8 mouse cellular contexts compared by ENCODE assay signal in genomic region chr11:50850989-50851601, GRCm38 (mm10). TPM values are rescaled to one million over a fixed set of nuclear protein-coding genes. Genes with fewer than 3 reads are reported as not detected.
DNase-seq lines count a peak whose midpoint lies in the region; ATAC-seq and TF ChIP-seq lines count a peak whose summit lies in the region.

No protein-coding gene starts in this region.

- peak overlapping the region; percentile 93 for H3K4me2 ChIP-seq in hindbrain, embryonic 12.5 days (replicated peaks)
- H3K4me2 ChIP-seq in liver, embryonic 16.5 days (ENCODE audit: low read depth, low read length): peak overlapping the region; percentile 26
- H3K4me2 ChIP-seq in stomach, embryonic 16.5 days (ENCODE audit: low read depth, low read length): peak overlapping the region; percentile 71

- H3K27me3 ChIP-seq in cerebellum, adult 2 months (ENCODE audit: control insufficient read depth, insufficient read depth, low read length): peaks cover 4% of the 10 kb centered on the region; the same call in 1 of the 2 replicates
- H3K27me3 ChIP-seq in testis, adult 2 months (ENCODE audit: control insufficient read depth, insufficient read depth, low read length): no peaks in the 10 kb centered on the region; the same call in 1 of the 2 replicates
- peaks cover 65% of the 10 kb centered on the region for H3K27me3 ChIP-seq in hindbrain, embryonic 12.5 days
- H3K27me3 ChIP-seq in liver, embryonic 16.5 days (ENCODE audit: control insufficient read depth, insufficient read depth, low read depth, low read length): peaks cover 44% of the 10 kb centered on the region
- H3K27me3 ChIP-seq in stomach, embryonic 16.5 days (ENCODE audit: control insufficient read depth, insufficient read depth, low read length): peaks cover 53% of the 10 kb centered on the region

- no peak for TF ChIP-seq CTCF in cerebellum, adult 2 months (IDR thresholded peaks at IDR 0.05; ENCODE audit: borderline replicate concordance, insufficient read depth, low read depth, low read length)
- no peak for TF ChIP-seq CTCF in testis, adult 2 months (IDR thresholded peaks at IDR 0.05; ENCODE audit: control insufficient read depth, insufficient read depth, insufficient replicate concordance, low read depth, low read length)

- no peak for TF ChIP-seq POLR2A in cerebellum, adult 2 months (IDR thresholded peaks at IDR 0.05; ENCODE audit: borderline replicate concordance, insufficient read depth, low read length)
- no peak for TF ChIP-seq POLR2A in testis, adult 2 months (IDR thresholded peaks at IDR 0.05; ENCODE audit: control insufficient read depth, low read depth, low read length)

- peak; percentile 15 to 18 for DNase-seq in cerebellum, adult 2 months
- no peak for DNase-seq in cerebellum, adult 9-11 months
- no peak for DNase-seq in testis, postnatal 10 days (ENCODE audit: low spot score)
- no peak for DNase-seq in spleen, postnatal 4 days (ENCODE audit: low spot score in 2 of 2)

- no peak for ATAC-seq in hindbrain, embryonic 12.5 days (ENCODE audit: low FRiP score)
- no peak for ATAC-seq in liver, embryonic 16.5 days (ENCODE audit: low read depth)
- 0 out of 2 replicates have a peak, but pooled peaks have one; percentile 50 for ATAC-seq in stomach, embryonic 16.5 days (ENCODE audit: insufficient read depth, low FRiP score)

- no peak overlapping the region for H3K27ac ChIP-seq in cerebellum, adult 2 months (ENCODE audit: insufficient read depth, low read length)
- H3K27ac ChIP-seq in testis, adult 2 months (ENCODE audit: control insufficient read depth, insufficient read depth, low read depth, low read length): no peak overlapping the region
- H3K27ac ChIP-seq in hindbrain, embryonic 12.5 days: no peak overlapping the region
- H3K27ac ChIP-seq in liver, embryonic 16.5 days (ENCODE audit: low read length): no peak overlapping the region
- no peak overlapping the region for H3K27ac ChIP-seq in stomach, embryonic 16.5 days (ENCODE audit: low read length)

- no peaks in the 10 kb centered on the region for H3K4me1 ChIP-seq in cerebellum, adult 2 months (ENCODE audit: control insufficient read depth, insufficient read depth, low read length)
- peaks cover 11% of the 10 kb centered on the region for H3K4me1 ChIP-seq in testis, adult 2 months (ENCODE audit: control insufficient read depth, insufficient read depth, low read length)
- peaks cover 16% of the 10 kb centered on the region for H3K4me1 ChIP-seq in hindbrain, embryonic 12.5 days
- no peaks in the 10 kb centered on the region for H3K4me1 ChIP-seq in liver, embryonic 16.5 days (ENCODE audit: control insufficient read depth, low read depth, low read length)
- 0 out of 2 replicates have a peak, but pooled peaks cover 4% of the 10 kb centered on the region for H3K4me1 ChIP-seq in stomach, embryonic 16.5 days (ENCODE audit: control insufficient read depth, insufficient read depth, low read length)

- under 1% methylated on average over 72 of the region's 72 CpGs for WGBS in cerebellum, adult 2 months
- under 1% methylated on average over 72 of the region's 72 CpGs for WGBS in hindbrain, embryonic 12.5 days
- under 1% methylated on average over 68 of the region's 72 CpGs for WGBS in liver, embryonic 16.5 days (ENCODE audit: insufficient replicate concordance)
- WGBS in stomach, embryonic 16.5 days: under 1% methylated on average over 72 of the region's 72 CpGs

- peaks cover 7% of the 10 kb centered on the region; the same call in 1 of the 2 replicates for H3K9me3 ChIP-seq in hindbrain, embryonic 12.5 days (replicated peaks)
- H3K9me3 ChIP-seq in liver, embryonic 16.5 days (replicated peaks; ENCODE audit: control insufficient read depth, low read length): no peaks in the 10 kb centered on the region
- no peaks in the 10 kb centered on the region for H3K9me3 ChIP-seq in stomach, embryonic 16.5 days (replicated peaks; ENCODE audit: control insufficient read depth, low read length)

- peak overlapping the region; percentile 51 for H3K9ac ChIP-seq in hindbrain, embryonic 12.5 days
- no peak overlapping the region for H3K9ac ChIP-seq in liver, embryonic 16.5 days (ENCODE audit: low read depth, low read length)
- H3K9ac ChIP-seq in stomach, embryonic 16.5 days (ENCODE audit: low read length): peak overlapping the region; percentile 27; the same call in 1 of the 2 replicates

- peak overlapping the region; percentile 11 for H3K4me3 ChIP-seq in cerebellum, adult 2 months (replicated peaks; ENCODE audit: insufficient read depth, low read depth, low read length)
- peak overlapping the region; percentile 51 for H3K4me3 ChIP-seq in testis, adult 2 months (ENCODE audit: control insufficient read depth, low read depth, low read length)
- H3K4me3 ChIP-seq in hindbrain, embryonic 12.5 days: peak overlapping the region; percentile 47
- peak overlapping the region; percentile 18; the same call in 1 of the 2 replicates for H3K4me3 ChIP-seq in liver, embryonic 16.5 days (ENCODE audit: low read depth, low read length)
- H3K4me3 ChIP-seq in stomach, embryonic 16.5 days (replicated peaks; ENCODE audit: low read length): peak overlapping the region; percentile 45

- H3K36me3 ChIP-seq in testis, adult 2 months (ENCODE audit: control insufficient read depth, insufficient read depth, low read length): no peaks in the 10 kb centered on the region
- H3K36me3 ChIP-seq in hindbrain, embryonic 12.5 days: no peaks in the 10 kb centered on the region
- H3K36me3 ChIP-seq in liver, embryonic 16.5 days (ENCODE audit: control insufficient read depth, insufficient read depth): no peaks in the 10 kb centered on the region
- H3K36me3 ChIP-seq in stomach, embryonic 16.5 days (ENCODE audit: control insufficient read depth, insufficient read depth, low read length): no peaks in the 10 kb centered on the region

RNA-seq across cellular contexts. Expression of gene Grm6, which starts 0.6 kb away (rescaled TPM):
- polyA plus RNA-seq in cerebellum, adult 2 months (2012; rRNA removed): not detected in 2 replicates
- 0.79 and 0.91 TPM in 2 replicates for polyA plus RNA-seq in testis, adult 2 months (2012; rRNA removed)
- polyA plus RNA-seq in hindbrain, embryonic 12.5 days (2016; fragmentation: Nextera tagmentation; extraction: Ambion mirVana): not detected in 2 replicates
- 0.02 TPM in 1 of 2 replicates, not detected in the other for polyA plus RNA-seq in liver, embryonic 16.5 days (2015; fragmentation: Nextera tagmentation; extraction: Ambion mirVana)
- polyA plus RNA-seq in stomach, embryonic 16.5 days (2015; fragmentation: Nextera tagmentation; extraction: Ambion mirVana): 0.14 and 0.19 TPM in 2 replicates

RNA-seq across cellular contexts. Expression of gene Zfp879, which starts 9.7 kb away (rescaled TPM):
- polyA plus RNA-seq in cerebellum, adult 2 months (2012; rRNA removed): 1.5 and 1.7 TPM in 2 replicates
- polyA plus RNA-seq in testis, adult 2 months (2012; rRNA removed): 0.58 and 0.60 TPM in 2 replicates
- polyA plus RNA-seq in hindbrain, embryonic 12.5 days (2016; fragmentation: Nextera tagmentation; extraction: Ambion mirVana): 0.75 and 0.79 TPM in 2 replicates
- 0.08 TPM in 2 replicates for polyA plus RNA-seq in liver, embryonic 16.5 days (2015; fragmentation: Nextera tagmentation; extraction: Ambion mirVana)
- polyA plus RNA-seq in stomach, embryonic 16.5 days (2015; fragmentation: Nextera tagmentation; extraction: Ambion mirVana): 0.57 and 0.62 TPM in 2 replicates

RNA-seq across cellular contexts. Expression of gene Zfp354c, which starts 23.6 kb away (rescaled TPM):
- 18.1 and 18.5 TPM in 2 replicates for polyA plus RNA-seq in cerebellum, adult 2 months (2012; rRNA removed)
- polyA plus RNA-seq in testis, adult 2 months (2012; rRNA removed): 1.5 and 2.1 TPM in 2 replicates
- 51.8 and 59.3 TPM in 2 replicates for polyA plus RNA-seq in hindbrain, embryonic 12.5 days (2016; fragmentation: Nextera tagmentation; extraction: Ambion mirVana)
- polyA plus RNA-seq in liver, embryonic 16.5 days (2015; fragmentation: Nextera tagmentation; extraction: Ambion mirVana): 0.76 and 0.84 TPM in 2 replicates
- polyA plus RNA-seq in stomach, embryonic 16.5 days (2015; fragmentation: Nextera tagmentation; extraction: Ambion mirVana): 24.9 and 25.9 TPM in 2 replicates

RNA-seq across cellular contexts. Expression of gene Zfp454, which starts 36.4 kb away (rescaled TPM):
- polyA plus RNA-seq in cerebellum, adult 2 months (2012; rRNA removed): 7.1 TPM in 2 replicates
- 0.13 and 0.36 TPM in 2 replicates for polyA plus RNA-seq in testis, adult 2 months (2012; rRNA removed)
- polyA plus RNA-seq in hindbrain, embryonic 12.5 days (2016; fragmentation: Nextera tagmentation; extraction: Ambion mirVana): 14.1 and 15.5 TPM in 2 replicates
- 0.28 and 0.29 TPM in 2 replicates for polyA plus RNA-seq in liver, embryonic 16.5 days (2015; fragmentation: Nextera tagmentation; extraction: Ambion mirVana)
- polyA plus RNA-seq in stomach, embryonic 16.5 days (2015; fragmentation: Nextera tagmentation; extraction: Ambion mirVana): 5.6 and 6.9 TPM in 2 replicates

Comparison
In these comparisons a context has a peak if more than half of its experiments do, and no peak if none do; other contexts are left out.
1. DNase-seq: peak in cerebellum, adult 2 months (2 of 2); none in cerebellum, adult 9-11 months (single experiment), testis, postnatal 10 days (single experiment) and spleen, postnatal 4 days (0 of 2).
2. H3K4me2 ChIP-seq: peak in every context shown above with its lines; median percentile 93 in hindbrain, embryonic 12.5 days; 71 in stomach, embryonic 16.5 days; 26 in liver, embryonic 16.5 days.
3. Peak in every context shown above with its lines, with median percentiles within 50 percentile points of each other: H3K4me3 ChIP-seq.